Comparison of ENCODE assay signal across 8 mouse cellular contexts in the genomic region with DNA sequence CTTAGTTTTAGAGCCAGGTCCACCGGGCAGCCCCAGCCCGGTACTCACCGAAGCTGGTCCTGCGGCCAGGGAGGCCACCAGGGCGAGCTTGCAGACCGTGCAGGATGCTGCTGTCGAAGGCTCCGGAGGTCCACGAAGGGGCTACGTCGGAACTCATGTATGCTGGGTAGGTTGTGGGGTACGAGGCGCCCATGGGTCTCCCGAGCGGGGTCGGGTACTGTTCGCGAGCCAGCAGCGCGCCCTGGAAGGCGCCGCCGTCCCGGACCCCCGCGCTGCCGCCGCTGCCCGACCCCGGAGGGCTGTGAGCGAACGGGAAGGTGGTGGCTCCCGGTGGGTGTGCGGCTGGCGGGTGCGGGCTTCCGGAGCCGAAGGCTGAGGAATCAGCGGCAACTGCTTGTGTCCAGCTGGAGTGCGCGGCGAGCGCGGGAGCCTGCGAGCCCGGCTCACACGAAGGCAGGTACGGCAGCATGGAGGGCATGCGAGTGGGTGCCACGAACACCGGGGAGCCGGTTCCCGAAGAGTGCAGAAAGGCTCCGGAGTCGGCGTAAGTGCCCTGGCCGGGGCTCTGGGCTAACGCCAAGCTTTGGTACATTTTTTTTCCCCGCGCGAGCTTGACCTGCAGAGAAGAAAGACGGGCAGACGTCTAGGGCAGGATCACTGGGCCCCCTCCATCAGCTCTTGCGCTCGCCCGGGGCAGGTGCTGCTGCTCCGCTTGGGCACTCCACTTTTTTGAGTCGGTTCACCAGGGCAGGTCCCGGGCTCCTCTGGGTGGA. TPM values are rescaled to one million over a fixed set of nuclear protein-coding genes. Genes with fewer than 3 reads are reported as not detected.
A peak's percentile ranks its signal among the peaks of the same experiment; 100 is the strongest.
DNase-seq lines count a peak whose midpoint lies in the region; ATAC-seq lines count a peak whose summit lies in the region.

No protein-coding gene starts in this region.

- peak overlapping the region; percentile 81 for H3K4me3 ChIP-seq in heart, embryonic 13.5 days
- peak overlapping the region; percentile 36 for H3K4me3 ChIP-seq in embryonic facial prominence, embryonic 12.5 days
- H3K4me3 ChIP-seq in kidney, embryonic 16.5 days (ENCODE audit: low read length), result peak overlapping the region; percentile 55

- H3K4me2 ChIP-seq in heart, embryonic 13.5 days, result peak overlapping the region; percentile 91
- peak overlapping the region; percentile 67 for H3K4me2 ChIP-seq in embryonic facial prominence, embryonic 12.5 days (replicated peaks)
- peak overlapping the region; percentile 75 for H3K4me2 ChIP-seq in kidney, embryonic 16.5 days (replicated peaks; ENCODE audit: low read depth, low read length)

- under 1% methylated on average over 69 of the region's 69 CpGs for WGBS in heart, embryonic 13.5 days
- under 1% methylated on average over 69 of the region's 69 CpGs for WGBS in embryonic facial prominence, embryonic 12.5 days
- WGBS in kidney, embryonic 16.5 days, result under 1% methylated on average over 69 of the region's 69 CpGs

- peaks cover 83% of the 10 kb centered on the region for H3K4me1 ChIP-seq in heart, embryonic 13.5 days
- H3K4me1 ChIP-seq in embryonic facial prominence, embryonic 12.5 days, result peaks cover 14% of the 10 kb centered on the region
- H3K4me1 ChIP-seq in kidney, embryonic 16.5 days (ENCODE audit: insufficient read depth, low read length), result peaks cover 20% of the 10 kb centered on the region

- no peaks in the 10 kb centered on the region for H3K27me3 ChIP-seq in heart, embryonic 13.5 days (replicated peaks)
- H3K27me3 ChIP-seq in embryonic facial prominence, embryonic 12.5 days, result peaks cover 70% of the 10 kb centered on the region
- peaks cover 51% of the 10 kb centered on the region for H3K27me3 ChIP-seq in kidney, embryonic 16.5 days (ENCODE audit: insufficient read depth, low read length)

- peaks cover 13% of the 10 kb centered on the region for H3K36me3 ChIP-seq in heart, embryonic 13.5 days
- no peaks in the 10 kb centered on the region for H3K36me3 ChIP-seq in embryonic facial prominence, embryonic 12.5 days
- H3K36me3 ChIP-seq in kidney, embryonic 16.5 days (ENCODE audit: insufficient read depth, low read length), result no peaks in the 10 kb centered on the region

- peak; percentile 9; the same call in 1 of the 2 replicates for ATAC-seq in heart, embryonic 13.5 days (ENCODE audit: extremely low read depth, insufficient number of reproducible peaks, low FRiP score, low TSS enrichment)
- ATAC-seq in embryonic facial prominence, embryonic 12.5 days (ENCODE audit: insufficient number of reproducible peaks, insufficient read depth, low FRiP score, low TSS enrichment), result no peak
- ATAC-seq in kidney, embryonic 16.5 days (ENCODE audit: low FRiP score, low TSS enrichment), result no peak; the same call in 1 of the 2 replicates

- H3K27ac ChIP-seq in heart, embryonic 13.5 days (replicated peaks), result peak overlapping the region; percentile 94
- H3K27ac ChIP-seq in embryonic facial prominence, embryonic 12.5 days, result no peak overlapping the region
- H3K27ac ChIP-seq in kidney, embryonic 16.5 days (ENCODE audit: low read length), result peak overlapping the region; percentile 27; the same call in 1 of the 2 replicates

- no peak for DNase-seq in heart, adult 8-10 months (ENCODE audit: low spot score)
- peak; percentile 64 for DNase-seq in neural tube, embryonic 10.5 days (ENCODE audit: extremely low spot score, low spot score)
- DNase-seq in cerebellum, postnatal 4 days (ENCODE audit: low spot score in 2 of 2), result no peak
- DNase-seq in right cerebral cortex, adult 18-20 months, result no peak
- DNase-seq in thymus, postnatal 4 days, result no peak

- no peaks in the 10 kb centered on the region for H3K9me3 ChIP-seq in heart, embryonic 13.5 days
- no peaks in the 10 kb centered on the region for H3K9me3 ChIP-seq in embryonic facial prominence, embryonic 12.5 days
- no peaks in the 10 kb centered on the region for H3K9me3 ChIP-seq in kidney, embryonic 16.5 days (ENCODE audit: low read length)

- peak overlapping the region; percentile 98 for H3K9ac ChIP-seq in heart, embryonic 13.5 days
- H3K9ac ChIP-seq in embryonic facial prominence, embryonic 12.5 days, result peak overlapping the region; percentile 40
- H3K9ac ChIP-seq in kidney, embryonic 16.5 days (replicated peaks; ENCODE audit: low read length), result peak overlapping the region; percentile 65

RNA-seq across cellular contexts. Expression of a gene that starts 0.5 kb away (rescaled TPM):
- polyA plus RNA-seq in heart, embryonic 13.5 days (2015; fragmentation: Nextera tagmentation; extraction: Ambion mirVana), result 11.8 and 14.7 TPM in 2 replicates
- total RNA-seq in heart, adult 8-10 months (2022), result 1 to 10 TPM in 1 of 4 experiments, under 1 TPM in 3; 0.68 to 1.2 (median 0.80) TPM
- polyA plus RNA-seq in embryonic facial prominence, embryonic 12.5 days (2016; fragmentation: Nextera tagmentation; extraction: Ambion mirVana), result 0.09 TPM in 2 replicates
- 3.9 and 4.6 TPM in 2 replicates for polyA plus RNA-seq in kidney, embryonic 16.5 days (2015; fragmentation: Nextera tagmentation; extraction: Ambion mirVana)

RNA-seq across cellular contexts. Expression of a gene that starts 44.3 kb away (rescaled TPM):
- polyA plus RNA-seq in heart, embryonic 13.5 days (2015; fragmentation: Nextera tagmentation; extraction: Ambion mirVana), result 0.05 and 0.08 TPM in 2 replicates
- not detected for total RNA-seq in heart, adult 8-10 months (2022)
- 0.77 and 1.3 TPM in 2 replicates for polyA plus RNA-seq in embryonic facial prominence, embryonic 12.5 days (2016; fragmentation: Nextera tagmentation; extraction: Ambion mirVana)
- 1.5 and 1.6 TPM in 2 replicates for polyA plus RNA-seq in kidney, embryonic 16.5 days (2015; fragmentation: Nextera tagmentation; extraction: Ambion mirVana)

Comparison
In these comparisons a context has a peak if more than half of its experiments do, and no peak if none do; other contexts are left out.
1. H3K9ac ChIP-seq: peak in every context shown above with its lines; median percentile 98 in heart, embryonic 13.5 days; 65 in kidney, embryonic 16.5 days; 40 in embryonic facial prominence, embryonic 12.5 days.